Mouse (Mus musculus): ENCODE measurements around the gene Srms.
A peak's percentile ranks its signal among the peaks of the same experiment; 100 is the strongest.
"Not testable (repeated sequence)": the region's sequence is repeated elsewhere in the genome, so short reads cannot be mapped to it uniquely, and the experiment has no call there.

Gene Srms

DNA sequence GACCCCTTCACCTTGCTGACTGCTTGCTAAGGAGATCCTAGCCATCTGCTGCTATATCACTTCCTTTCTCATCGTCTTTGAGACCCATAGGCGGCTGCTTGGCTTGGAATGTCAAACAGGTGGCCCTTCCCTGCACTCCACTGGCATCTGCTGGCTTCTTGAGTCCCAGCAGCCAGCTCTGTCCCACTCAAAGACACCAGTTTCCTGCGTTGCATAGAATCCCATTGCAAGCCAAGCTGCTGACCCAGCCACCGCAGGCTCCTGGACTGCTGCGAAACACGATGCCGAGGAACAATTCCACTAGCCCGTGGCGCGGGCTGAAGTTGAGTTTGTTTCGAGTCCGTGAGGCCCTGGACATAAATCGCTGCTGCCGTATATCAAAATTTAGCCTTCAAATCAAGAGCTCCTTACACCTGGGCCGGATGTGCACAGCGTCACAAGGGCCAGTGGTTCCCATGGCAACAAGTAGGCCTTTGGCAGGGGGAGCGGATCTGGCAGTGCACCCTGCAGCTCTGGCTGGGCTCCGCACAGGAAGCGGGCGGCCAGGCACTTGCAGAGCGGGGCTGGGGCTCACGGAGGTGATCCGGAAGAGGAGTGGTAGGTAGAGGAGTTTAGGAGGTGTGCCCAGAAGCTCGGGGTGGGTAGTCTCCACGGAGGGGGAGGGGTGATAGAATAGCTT is 6.7 kb upstream of the Srms start, which contains the start of gene Fndc11:
Fndc11 (plus strand) TSS at position 476 of the 679 bp plus-strand sequence.
- DNase-seq (ENCODE audit: low spot score in 2 of 2): peak; percentile 77 to 81

DNA sequence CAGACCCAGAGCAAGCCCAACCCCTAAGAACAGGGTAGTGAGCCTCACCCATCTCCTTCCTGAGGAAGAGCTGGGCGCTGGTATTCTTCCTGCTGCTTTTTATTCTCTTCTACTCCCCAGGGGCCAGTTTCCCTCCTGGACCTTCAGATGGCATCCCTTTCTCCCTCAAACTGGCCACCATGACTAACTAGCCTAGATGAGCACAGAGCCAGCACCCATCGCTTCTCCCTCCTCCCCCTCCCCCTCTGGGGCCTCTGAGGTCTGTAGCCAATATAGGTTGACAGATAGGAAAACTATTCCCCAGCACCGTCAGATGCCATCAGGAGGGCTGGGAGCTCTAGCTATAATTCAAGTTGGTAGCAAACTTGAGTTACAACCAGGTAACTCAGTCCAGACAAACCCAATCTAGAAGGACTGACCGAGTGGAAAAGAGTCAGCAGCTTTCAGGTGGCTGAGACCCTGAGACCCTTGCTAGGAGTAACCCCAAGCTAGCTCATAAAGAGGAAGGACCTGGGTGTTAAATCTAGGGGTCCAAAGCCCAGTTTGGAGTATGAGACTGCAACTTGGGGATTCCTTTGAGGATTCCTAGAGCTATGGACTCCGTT is 6.0 kb upstream of the Srms start:
- DNase-seq (ENCODE audit: low spot score in 2 of 2): no peak

DNA sequence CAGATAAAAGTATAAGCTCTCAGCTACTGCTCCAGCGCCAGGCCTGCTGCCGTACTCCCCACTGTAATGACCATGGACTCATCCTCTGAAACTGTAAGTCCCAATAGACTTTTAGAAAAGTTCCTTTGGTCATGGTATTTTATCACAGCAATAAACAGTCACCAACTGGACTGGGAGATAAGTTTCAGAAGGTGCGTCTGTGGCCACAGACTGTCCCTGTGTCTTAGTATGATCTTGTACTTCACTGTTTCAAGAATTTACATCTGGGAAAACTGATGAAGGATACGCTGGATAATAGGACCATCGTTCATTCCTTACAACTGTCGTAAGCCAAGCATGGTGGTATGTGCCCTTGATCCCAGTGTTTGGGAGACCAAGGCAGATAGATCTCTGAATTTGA is 3.1 kb upstream of the Srms start:
- DNase-seq (ENCODE audit: low spot score in 2 of 2): no peak

DNA sequence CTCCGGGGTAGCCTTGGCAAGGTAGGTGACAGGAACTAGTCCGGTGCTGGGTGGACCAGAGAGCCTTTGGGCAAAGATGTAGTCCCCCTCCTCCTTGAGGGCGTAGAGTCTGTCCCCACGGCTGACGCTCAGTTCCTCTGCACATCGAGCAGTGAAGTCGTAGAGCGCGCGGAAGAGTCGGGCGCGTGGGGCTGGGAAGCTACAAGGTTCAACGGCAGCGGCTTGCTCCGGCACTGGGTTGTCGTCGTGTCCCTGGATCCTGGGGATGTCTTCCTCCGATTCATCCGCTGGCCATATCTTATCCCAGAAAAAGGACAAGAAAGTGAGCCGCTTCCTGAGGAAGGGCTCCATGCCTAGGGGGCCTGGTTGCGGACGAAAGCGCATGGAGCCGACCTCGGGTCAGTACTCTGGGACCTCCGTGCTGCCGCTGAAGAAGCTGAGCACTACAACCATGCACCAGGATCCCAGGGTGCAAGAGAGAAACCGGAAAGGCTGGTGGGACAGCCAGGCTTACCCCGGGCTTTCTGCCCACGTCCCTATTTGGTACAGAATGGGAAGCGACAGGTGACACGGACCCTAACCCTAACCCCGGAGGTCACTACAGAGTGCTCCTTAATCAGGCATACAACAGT is 480 bp downstream of the Srms start:
- no peak for DNase-seq (ENCODE audit: low spot score in 2 of 2)

DNA sequence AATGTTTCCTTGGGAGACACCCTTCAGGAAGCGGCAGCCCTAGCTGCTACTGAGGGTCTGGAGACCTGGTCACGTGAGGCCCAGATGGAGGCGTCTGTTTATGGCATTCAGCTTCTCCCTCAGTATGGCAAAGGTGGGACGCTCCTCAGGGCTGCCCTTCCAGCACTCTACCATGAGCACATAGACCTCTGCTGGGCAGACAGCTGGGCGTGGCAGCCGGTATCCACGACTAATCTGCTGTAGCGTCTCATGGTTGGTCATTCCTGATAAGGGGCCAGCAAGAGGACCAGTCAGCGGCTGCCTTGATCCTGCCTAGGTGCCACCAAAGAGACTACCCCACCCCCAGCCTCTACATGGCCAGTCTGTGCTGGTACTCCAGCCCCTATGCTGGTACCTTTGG is 6.9 kb downstream of the Srms start:
- DNase-seq (ENCODE audit: low spot score in 2 of 2): no peak

DNA sequence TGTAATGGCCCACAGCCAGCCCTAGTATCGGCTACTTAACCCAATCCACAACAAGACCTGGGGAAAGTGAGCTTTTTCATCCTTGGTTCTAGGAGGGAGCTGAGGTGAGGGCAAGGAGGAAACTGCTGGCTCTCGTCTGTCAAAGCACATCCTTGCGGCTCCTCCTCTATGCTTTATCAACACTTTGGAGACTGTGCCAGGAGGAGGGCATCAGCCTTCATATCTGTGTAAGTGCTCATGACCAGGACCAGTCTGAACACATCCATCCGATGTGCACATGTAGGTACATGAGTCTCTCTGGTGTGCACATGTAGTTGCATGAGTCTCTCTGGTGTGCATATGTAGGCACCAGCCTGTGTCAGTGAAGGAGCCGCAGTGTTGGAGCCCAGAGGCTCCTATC is 7.3 kb downstream of the Srms start:
- no peak for DNase-seq (ENCODE audit: low spot score in 2 of 2)

DNA sequence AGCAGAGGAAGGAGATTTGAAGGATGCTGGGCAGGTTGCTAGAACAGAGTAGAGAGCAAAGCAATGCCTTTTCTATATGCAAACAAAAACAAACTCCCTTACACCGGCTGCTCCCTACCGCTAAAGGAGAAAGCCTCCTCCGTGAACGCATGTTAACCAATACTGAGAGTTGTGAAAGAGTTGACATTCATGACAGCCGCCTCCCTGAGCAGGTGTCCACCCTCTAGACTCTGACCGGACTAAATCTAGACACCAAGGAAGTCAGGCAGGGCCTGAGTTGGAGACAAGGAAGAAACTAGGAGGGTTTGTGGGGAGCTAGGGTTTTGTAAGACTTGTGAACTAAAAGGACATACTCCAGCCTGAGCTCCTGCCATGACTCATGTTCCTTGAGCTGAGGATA is 10.1 kb downstream of the Srms start:
- no peak for DNase-seq (ENCODE audit: low spot score in 2 of 2)

DNA sequence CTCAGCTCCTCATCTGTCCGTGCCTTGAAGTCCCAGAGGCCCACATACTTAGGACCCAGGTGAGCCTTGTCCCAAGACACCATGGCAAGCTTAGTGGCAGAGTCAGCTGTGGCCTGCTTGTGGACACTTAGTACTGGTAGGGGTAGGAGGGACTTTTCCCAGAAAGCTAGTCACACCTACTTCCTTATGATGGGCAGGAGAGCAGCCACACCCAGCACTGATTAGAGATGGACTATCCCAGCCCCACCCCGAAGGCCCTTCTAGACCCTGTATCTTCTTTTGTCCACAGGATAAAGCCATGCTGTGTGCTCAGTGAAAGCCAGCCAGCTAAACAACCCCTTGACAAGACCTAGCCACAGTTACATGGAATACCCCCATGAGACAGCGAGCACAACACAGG is 10.6 kb downstream of the Srms start, which contains the start of gene Ptk6:
Ptk6 (minus strand) TSS at position 368 of the 400 bp plus-strand sequence.
- no peak for DNase-seq (ENCODE audit: low spot score in 2 of 2)

DNA sequence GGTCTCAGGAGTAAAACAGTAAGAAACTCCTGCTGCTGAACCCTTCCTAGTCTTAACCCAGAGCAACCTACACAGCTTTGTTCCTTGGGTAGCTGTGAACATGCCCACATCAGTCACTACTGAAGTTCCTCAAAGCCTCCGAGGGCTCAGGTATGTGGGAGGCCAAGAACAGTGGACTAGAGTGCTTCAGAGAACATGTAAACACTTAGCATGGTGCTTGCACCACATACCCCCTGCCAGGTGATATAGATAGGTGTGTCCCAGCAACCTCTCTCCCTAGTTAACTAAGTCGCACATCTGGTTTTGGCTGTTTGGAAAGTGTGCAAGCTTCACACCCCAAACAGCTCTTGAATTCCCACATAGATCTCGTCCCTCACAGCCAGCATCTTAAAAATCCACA is 11.4 kb downstream of the Srms start:
- no peak for DNase-seq (ENCODE audit: low spot score in 2 of 2)

DNA sequence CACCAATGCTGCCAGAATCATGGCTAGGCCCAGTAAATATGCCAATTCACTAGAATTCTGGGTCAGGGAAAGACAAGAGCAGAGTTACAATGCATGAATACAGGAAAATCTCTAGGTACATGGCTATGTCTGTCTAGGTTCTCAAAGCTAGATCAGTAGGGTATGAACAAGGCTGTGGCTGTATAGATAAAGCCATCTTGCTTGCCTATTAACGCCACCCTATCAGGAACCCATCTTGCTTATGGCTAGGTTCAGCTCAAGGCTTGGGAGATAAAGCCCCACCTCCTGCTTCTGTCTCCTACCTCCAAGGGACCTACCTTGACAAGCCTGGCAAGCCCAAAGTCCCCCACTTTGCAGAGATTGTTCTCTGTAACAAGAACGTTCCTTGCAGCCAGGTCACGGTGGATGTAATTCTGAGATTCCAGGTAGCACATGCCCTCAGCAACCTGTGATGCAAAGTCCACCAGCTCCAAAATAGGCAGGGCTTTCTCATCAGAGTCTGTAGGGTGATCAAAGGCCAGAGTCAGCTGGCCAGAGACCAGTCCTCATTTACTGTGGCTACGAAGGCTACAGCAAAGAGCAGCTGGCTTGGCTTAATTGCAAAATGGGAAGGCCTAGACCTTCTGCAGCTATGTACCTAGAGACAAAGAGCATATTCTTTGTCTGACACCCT is 16.2 kb downstream of the Srms start:
- no peak for DNase-seq (ENCODE audit: low spot score in 2 of 2)

DNA sequence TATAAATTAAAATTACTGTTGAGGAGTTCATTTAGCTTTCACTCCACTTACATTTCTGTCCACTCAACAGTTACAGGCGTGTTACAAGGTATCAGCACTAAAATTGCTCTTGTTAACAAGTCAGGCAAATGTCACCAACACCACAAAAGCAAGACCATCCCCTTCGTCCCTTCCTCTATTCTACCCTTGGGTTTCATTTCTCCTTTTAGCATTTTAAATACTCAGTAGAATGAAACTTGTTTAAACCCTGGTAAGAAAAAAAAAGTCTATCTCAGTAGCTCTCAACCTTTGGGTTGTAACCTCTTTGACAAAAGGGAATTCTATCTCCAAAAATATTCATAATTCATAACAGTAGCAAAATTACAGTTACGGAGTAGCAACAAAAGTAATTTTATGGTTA is 19.9 kb downstream of the Srms start:
- DNase-seq (ENCODE audit: low spot score in 2 of 2): no peak

DNA sequence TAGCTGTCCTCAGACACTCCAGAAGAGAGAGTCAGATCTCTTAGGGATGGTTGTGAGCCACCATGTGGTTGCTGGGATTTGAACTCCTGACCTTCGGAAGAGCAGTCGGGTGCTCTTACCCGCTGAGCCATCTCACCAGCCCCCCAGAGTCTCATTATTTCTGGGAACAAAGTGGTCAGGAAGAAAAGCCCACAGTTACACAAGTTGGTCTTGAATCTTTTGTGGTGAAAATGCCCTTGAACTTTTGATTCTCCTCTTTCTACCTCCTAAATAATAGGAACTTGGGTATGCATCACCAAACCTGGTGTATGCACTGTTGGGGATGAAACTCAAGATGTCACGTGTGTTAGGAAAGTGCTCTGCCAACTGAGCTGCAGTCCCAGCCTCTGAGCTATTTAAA is 21.0 kb downstream of the Srms start:
- DNase-seq (ENCODE audit: low spot score in 2 of 2): no peak

DNA sequence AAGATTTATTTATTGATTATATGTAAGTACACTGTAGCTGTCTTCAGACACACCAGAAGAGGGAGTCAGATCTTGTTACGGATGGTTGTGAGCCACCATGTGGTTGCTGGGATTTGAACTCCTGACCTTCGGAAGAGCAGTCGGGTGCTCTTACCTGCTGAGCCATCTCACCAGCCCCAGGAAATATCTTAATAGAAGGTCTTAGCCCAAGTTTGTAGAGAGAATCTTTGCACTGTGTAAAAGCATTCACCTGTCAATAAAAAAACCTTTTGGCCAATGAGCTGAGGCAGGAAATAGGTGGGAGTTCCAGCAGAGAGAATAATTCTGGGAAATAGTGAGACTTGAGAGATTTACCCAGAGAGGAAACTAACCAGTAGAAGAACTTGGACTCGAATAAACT is 21.6 kb downstream of the Srms start:
- not testable (repeated sequence) for DNase-seq (ENCODE audit: low spot score in 2 of 2)

DNA sequence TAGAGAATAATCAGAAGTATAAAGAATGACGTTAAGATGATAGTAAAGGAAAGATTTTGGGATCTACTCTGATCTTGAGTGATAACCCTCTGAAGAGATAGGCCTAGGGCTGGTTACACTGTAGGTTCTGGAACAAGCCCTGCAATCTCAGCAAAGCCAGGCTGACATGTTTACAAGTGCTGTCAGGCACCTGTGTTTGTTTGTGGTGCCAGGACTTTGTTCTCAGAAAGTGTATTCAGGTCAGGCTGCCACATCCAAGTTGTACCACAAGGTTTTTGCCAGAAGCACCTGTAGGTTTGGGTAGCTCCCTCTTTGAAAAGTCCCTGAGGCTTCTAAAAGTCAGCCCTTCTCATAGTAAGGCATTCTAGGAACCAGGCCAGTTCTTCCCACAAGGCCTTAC is 23.7 kb downstream of the Srms start:
- no peak for DNase-seq (ENCODE audit: low spot score in 2 of 2)

DNA sequence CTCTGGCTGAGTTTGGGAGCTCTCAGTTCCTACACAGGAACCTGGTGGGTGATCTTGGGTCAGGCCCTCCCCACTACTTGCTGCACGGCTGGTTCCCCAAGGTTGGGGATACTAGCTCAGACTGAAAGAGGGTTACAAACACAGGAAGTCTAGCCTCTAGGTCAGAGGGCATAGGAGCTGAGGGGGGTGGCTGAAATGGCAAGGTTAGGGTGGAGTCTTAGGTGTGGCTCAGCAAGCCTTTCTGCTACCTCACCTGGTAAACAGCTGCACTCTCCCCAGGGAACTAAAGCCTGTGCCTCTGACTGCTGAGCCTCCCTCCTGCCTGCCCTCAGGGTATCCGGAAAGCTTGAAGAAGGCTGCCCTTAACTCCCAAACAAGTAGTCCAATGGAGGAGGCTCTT is 24.3 kb downstream of the Srms start:
- peak; percentile 26 to 55 for DNase-seq (ENCODE audit: low spot score in 2 of 2)

DNA sequence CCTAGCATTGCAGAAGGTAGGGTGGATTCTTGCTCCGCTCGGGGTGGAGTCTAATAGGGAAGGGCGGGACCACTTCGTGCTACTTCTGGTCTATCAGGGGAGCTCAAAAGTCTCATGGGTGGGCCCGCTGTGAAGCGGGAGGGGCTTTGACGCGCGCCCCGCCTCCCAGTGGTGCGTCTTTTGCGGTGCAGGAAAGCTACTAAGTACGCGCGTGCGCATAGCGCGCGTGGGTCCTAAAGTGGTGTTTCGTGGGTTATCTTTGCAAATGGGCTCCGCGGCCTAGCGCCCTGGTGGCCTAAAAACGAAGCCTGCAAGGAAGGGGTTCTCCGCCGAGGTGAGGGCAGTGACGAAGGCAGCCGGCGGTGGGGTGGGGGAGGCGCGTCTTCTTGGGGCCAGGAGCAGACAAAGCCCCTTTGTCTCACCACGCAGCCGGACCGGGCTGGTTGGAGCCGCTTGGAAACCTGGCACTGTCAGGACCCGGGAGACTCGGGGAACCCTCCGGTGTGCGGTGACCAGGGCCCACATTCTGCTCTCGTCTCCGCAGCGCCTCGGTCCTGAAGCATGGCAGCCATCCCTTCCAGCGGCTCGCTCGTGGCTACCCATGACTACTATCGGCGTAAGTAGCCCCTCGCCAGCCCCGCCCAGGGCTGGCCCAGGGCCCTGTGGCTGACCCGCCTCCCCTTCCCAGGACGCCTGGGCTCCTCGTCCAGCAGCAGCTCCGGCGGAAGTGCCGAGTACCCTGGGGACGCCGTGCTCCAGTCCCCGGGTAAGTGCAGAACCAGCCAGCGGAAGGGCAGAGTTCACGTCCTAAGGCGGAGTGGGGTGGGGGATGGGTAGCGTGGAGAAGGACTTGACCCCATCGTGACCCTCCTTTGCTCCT is 25.6 kb downstream of the Srms start, which contains the start of gene Ppdpf:
Ppdpf (plus strand) TSS at position 127 of the 880 bp plus-strand sequence.
- peak; percentile 95 to 97 for DNase-seq (ENCODE audit: low spot score in 2 of 2)

DNA sequence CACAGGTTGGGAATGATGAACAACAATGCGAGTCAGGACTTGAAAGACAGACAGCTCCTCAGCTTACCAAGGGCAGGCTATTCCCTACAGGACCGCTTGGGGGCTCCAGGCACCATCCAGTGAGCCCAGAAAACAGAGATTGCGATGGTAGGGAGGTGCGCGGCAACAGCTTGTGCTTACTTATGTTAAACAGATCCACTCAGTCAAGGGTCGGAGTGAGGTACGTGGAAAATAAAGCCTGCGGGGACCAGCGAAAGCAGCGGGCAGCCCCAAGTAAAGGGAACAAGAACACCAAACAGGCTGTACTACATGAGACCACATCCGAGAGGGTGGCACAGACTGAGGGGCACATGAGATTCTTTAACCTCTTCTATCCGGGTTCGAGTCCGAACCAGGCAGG is 26.4 kb downstream of the Srms start:
- peak; percentile 79 to 88 for DNase-seq (ENCODE audit: low spot score in 2 of 2)

DNA sequence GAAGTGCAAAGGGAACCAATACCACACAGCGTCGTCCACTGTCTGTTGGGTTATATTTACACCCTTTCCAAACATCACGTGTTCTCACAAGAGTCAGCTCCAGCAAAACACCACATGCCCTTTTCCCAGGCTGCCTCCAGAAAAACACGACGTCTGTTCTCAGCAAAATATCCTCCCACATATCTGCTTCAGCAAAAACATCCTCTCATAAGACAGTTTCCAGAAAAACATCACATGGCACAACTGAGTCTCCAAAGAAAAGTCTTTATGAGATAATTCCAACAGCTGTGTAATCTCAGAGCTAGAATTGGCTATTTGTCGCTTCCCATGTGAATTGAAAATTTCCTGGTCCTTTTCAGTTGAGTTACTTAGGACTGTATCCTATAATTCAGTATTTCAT is 32.1 kb downstream of the Srms start:
- DNase-seq (ENCODE audit: low spot score in 2 of 2): peak; percentile 53 to 56

DNA sequence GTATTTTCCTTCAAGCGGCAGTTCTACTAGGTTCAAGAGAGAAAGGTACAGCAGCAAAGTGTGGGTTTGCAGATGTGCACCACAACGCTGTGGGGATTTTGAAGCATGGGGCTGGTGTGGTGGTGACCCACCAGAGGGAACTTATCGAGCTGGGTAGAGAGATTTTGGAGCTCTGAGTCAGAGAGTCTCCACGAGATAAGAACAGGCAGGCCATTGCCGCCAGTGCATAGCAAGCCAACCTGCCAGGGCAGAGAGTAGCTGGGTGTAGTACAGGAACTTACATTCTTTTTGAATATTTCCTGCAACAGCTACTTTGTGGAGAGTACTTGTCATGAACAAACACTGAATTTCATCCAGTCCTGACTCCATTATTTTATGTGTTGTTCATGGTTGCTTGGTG is 34.5 kb downstream of the Srms start:
- no peak for DNase-seq (ENCODE audit: low spot score in 2 of 2)

DNA sequence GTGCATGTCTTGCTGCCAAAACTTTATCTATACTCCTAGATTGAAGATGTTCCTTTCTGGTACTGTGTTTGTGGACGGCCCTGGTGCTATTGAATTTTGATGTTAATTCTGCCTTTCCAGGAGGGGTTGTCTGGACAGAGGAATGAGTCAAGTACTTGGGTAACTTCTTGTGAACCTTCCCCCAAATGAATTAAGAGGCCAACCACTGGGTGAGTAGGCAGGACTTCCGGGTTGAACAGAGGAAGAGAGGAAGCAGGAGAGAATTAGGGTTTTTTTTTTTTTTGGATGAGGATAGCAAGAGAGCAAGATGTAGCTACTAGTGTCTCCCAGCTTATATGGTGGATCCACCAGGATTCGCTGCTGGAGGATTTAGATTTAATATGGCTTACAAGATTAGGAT is 35.0 kb downstream of the Srms start:
- DNase-seq (ENCODE audit: low spot score in 2 of 2): no peak

DNA sequence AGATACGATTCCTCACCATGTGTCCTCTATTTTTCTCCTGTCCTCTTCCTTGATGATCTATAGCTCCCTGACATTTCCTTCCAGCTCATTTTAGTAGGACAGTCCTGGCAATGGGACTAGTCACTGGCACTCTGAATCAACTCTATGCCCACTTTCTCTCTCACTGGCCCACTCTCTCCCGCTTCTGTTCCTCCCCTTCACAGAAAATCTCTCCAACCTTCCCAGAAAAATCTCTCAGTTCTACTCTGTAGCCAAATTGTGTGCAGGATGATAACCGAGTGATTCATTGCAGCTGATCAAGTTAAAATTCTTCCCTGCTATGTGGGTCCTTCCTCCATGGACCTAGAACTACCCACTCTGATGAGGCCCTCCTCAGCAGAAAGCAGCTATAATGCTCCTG is 38.3 kb downstream of the Srms start:
- DNase-seq (ENCODE audit: low spot score in 2 of 2): no peak

DNA sequence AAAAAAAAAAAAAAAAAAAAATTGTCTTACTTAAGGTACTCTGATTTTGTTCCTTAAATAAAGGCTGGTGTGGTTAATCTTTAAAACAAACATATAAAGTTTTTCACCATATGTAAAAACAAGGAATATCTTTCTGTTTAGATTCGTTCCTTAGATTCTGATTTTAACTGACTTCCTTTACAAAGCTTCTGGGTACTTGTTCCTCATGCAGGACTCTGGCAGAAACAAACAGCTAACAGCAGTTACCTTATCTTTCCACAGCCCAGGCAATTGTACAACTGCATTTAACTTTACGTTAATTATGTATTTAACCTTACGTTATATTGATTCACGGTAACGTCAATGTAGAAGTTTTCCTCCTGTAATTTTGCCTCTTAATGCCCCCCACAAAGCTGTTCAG is 46.5 kb downstream of the Srms start:
- DNase-seq (ENCODE audit: low spot score in 2 of 2): no peak
